Mouse (Mus musculus) left cerebral cortex, postnatal 4 days (tissue): ENCODE results near the gene Parp9. TPM values are rescaled to one million over a fixed set of nuclear protein-coding genes. Genes with fewer than 3 reads are reported as not detected.
"Not testable (repeated sequence)": the region's sequence is repeated elsewhere in the genome, so short reads cannot be mapped to it uniquely, and the experiment has no call there.

Source experiments
- DNase-seq: peaks from one replicate; pipeline ENCODE4 v3.0.0-alpha.2; 2022
- intact Hi-C: fragments of 180-260 bp; cut with DNase I; formaldehyde crosslinking; loops from one replicate; pipeline ENCODE4 v1.15.1; 2025
- total RNA-seq, 2 experiments: library from RNA; stranded (reverse); gene quantifications; 2 replicates each; pipeline ENCODE4 v1.2.3; 2021

Parp9 gene
- total RNA-seq, 2 experiments from 2014 or later = 2.0 to 2.4 TPM

- intact Hi-C loops = no loop called here
- DNase-seq = no peak
These were observed 46.2 kb downstream of the Parp9 start for GRCm38 (mm10) chr16:35984471-35984870.

- DNase-seq = no peak
- intact Hi-C loops = no loop called here
These were observed 49.7 kb downstream of the Parp9 start for GRCm38 (mm10) chr16:35987930-35988329.

GRCm38 (mm10) chr16:35992391-35992790 lies 54.1 kb downstream of the Parp9 start:
- intact Hi-C loops = no loop called here

GRCm38 (mm10) chr16:35993316-35993715 lies 55.0 kb downstream of the Parp9 start:
- DNase-seq = no peak
- intact Hi-C loops = no loop called here

More at GRCm38 (mm10) chr16:35992391-35992790, 54.1 kb downstream of the Parp9 start:
- no peak for DNase-seq

GRCm38 (mm10) chr16:35998852-35999251 lies 60.6 kb downstream of the Parp9 start:
- intact Hi-C loops, DNase-seq: not testable (repeated sequence)

- intact Hi-C loops = no loop called here
- DNase-seq = no peak
These were observed 70.1 kb downstream of the Parp9 start for GRCm38 (mm10) chr16:36008396-36008795.

- intact Hi-C loops = loop anchor here (10.0 kb wide), 1 partner anchor 838 kb away; no protein-coding TSS in a partner anchor
These were observed 78.1 kb downstream of the Parp9 start for GRCm38 (mm10) chr16:36016335-36016734.

More at GRCm38 (mm10) chr16:36016335-36016734, 78.1 kb downstream of the Parp9 start:
- DNase-seq = no peak

Other genes with a start within 250 kb of the Parp9 start
- gene Dirc2, start 169.1 kb upstream of the Parp9 start, total RNA-seq = 10 to 100 TPM; 89.4 to 95.2 TPM
- 10 to 100 TPM; 10.5 to 11.0 TPM for gene Hspbap1, start 168.1 kb upstream of the Parp9 start, total RNA-seq
- 1 to 10 TPM in 1 of 2 experiments, under 1 TPM in 1; 0.60 to 1.3 TPM for gene Parp14, start 66.9 kb upstream of the Parp9 start, total RNA-seq
- 1 to 10 TPM; 2.2 TPM for gene Dtx3l, start 681 bp downstream of the Parp9 start, total RNA-seq
- 10 to 100 TPM; 92.1 to 96.8 TPM for gene Kpna1, start 40.3 kb downstream of the Parp9 start, total RNA-seq
- 1 to 10 TPM; 6.8 to 7.0 TPM for gene Wdr5b, start 102.7 kb downstream of the Parp9 start, total RNA-seq
- 10 to 100 TPM; 55.9 to 61.0 TPM for gene Fam162a, start 133.1 kb downstream of the Parp9 start, total RNA-seq
- 10 to 100 TPM; 19.0 to 21.1 TPM for gene Ccdc58, start 133.2 kb downstream of the Parp9 start, total RNA-seq
- gene Csta1, start 192.8 kb downstream of the Parp9 start, total RNA-seq = not detected
- not detected for gene Stfa2l1, start 218.3 kb downstream of the Parp9 start, total RNA-seq
- gene Gm5483, start 245.7 kb downstream of the Parp9 start, total RNA-seq = under 1 TPM in 1 of 2 experiments, not detected in 1; 0.26 TPM